Mouse (Mus musculus): ENCODE measurements around the gene Evl. TPM values are rescaled to one million over a fixed set of nuclear protein-coding genes. Genes with fewer than 3 reads are reported as not detected.

Gene Evl
- total and polyA plus RNA-seq, 3 experiments, result 3.2 to 29.3 (median 11.3) TPM

- dilution Hi-C loops (cut with MboI; ENCODE audit: extremely low pct_ligation_motif_present, extremely low pct_unique_long_range_greater_than_20kb, low sequenced_read_pairs), result no loop called here
- DNase-seq (ENCODE audit: extremely low read depth), result no peak
- Histone ChIP-seq H3K79me2 (replicated peaks; ENCODE audit: control insufficient read depth, extremely low read depth, insufficient read depth, poor library complexity, severe bottlenecking) (no peaks in the 10 kb centered on the region), H3K9ac (ENCODE audit: insufficient read depth, low read depth) (no peak overlapping the region), H3K27ac (ENCODE audit: insufficient read depth, low read depth) (no peak overlapping the region), H3K36me3 (replicated peaks in 1 of 2; ENCODE audit: control insufficient read depth in 1 of 2, insufficient read depth in 1 of 2, low read length in 1 of 2) (no peaks in the 10 kb centered on the region), H3K4me2 (ENCODE audit: insufficient read depth, low read depth, poor library complexity, severe bottlenecking) (no peak overlapping the region), H3K4me1 (ENCODE audit: control insufficient read depth in 1 of 2, insufficient read depth in 2 of 2) (no peaks in the 10 kb centered on the region), H3K9me3 (replicated peaks; ENCODE audit: low read length) (peaks cover 6% of the 10 kb centered on the region), H3K4me3 (replicated peaks in 1 of 3; ENCODE audit: low read depth in 2 of 3, low read length in 2 of 3, poor library complexity in 1 of 3) (no peak overlapping the region), H3K27me3 (replicated peaks) (peaks cover 64% of the 10 kb centered on the region)
- no peak for TF ChIP-seq TCF12 (IDR thresholded peaks at IDR 0.05; ENCODE audit: low read depth, low read length)
- TF ChIP-seq BHLHE40 (IDR thresholded peaks at IDR 0.05; ENCODE audit: low read depth, low read length), result no peak
- no peak for TF ChIP-seq RAD21 (IDR thresholded peaks at IDR 0.05; ENCODE audit: low read depth, low read length)
- TF ChIP-seq MAFK (IDR thresholded peaks at IDR 0.05; ENCODE audit: insufficient replicate concordance, low read length), result no peak
- no peak for TF ChIP-seq ZNF384 (IDR thresholded peaks at IDR 0.05; ENCODE audit: low read depth, low read length)
- TF ChIP-seq ETS1 (conservative IDR thresholded peaks at IDR 0.05; ENCODE audit: low read depth, low read length), result no peak
- no peak for TF ChIP-seq JUND (conservative IDR thresholded peaks at IDR 0.05; ENCODE audit: low read depth, low read length)
- TF ChIP-seq HCFC1 (IDR thresholded peaks at IDR 0.05; ENCODE audit: low read depth, low read length), result no peak
- no peak for TF ChIP-seq PAX5 (IDR thresholded peaks at IDR 0.05; ENCODE audit: low read length)
- TF ChIP-seq TBP (conservative IDR thresholded peaks at IDR 0.05; ENCODE audit: low read depth, low read length), result no peak
- TF ChIP-seq NELFE (IDR thresholded peaks at IDR 0.05; ENCODE audit: low read depth, low read length), result no peak
- in situ Hi-C loops (cut with MboI; ENCODE audit: low pct_ligation_motif_present, low pct_unique_long_range_greater_than_20kb, low sequenced_read_pairs), result no loop called here
Observed at GRCm38 (mm10) chr12:108558194-108558593, 3.7 kb downstream of the Evl start.

- Histone ChIP-seq H3K4me1 (ENCODE audit: control insufficient read depth in 1 of 2, insufficient read depth in 2 of 2) (no peaks in the 10 kb centered on the region), H3K9ac (ENCODE audit: insufficient read depth, low read depth) (no peak overlapping the region), H3K4me2 (ENCODE audit: insufficient read depth, low read depth, poor library complexity, severe bottlenecking) (no peak overlapping the region), H3K4me3 (replicated peaks in 1 of 3; ENCODE audit: low read depth in 2 of 3, low read length in 2 of 3, poor library complexity in 1 of 3) (no peak overlapping the region), H3K36me3 (replicated peaks in 1 of 2; ENCODE audit: control insufficient read depth in 1 of 2, insufficient read depth in 1 of 2, low read length in 1 of 2) (no peaks in the 10 kb centered on the region), H3K27me3 (replicated peaks) (peaks cover 80% of the 10 kb centered on the region), H3K27ac (ENCODE audit: insufficient read depth, low read depth) (no peak overlapping the region), H3K79me2 (replicated peaks; ENCODE audit: control insufficient read depth, extremely low read depth, insufficient read depth, poor library complexity, severe bottlenecking) (no peaks in the 10 kb centered on the region), H3K9me3 (replicated peaks; ENCODE audit: low read length) (no peaks in the 10 kb centered on the region)
- dilution Hi-C loops (cut with MboI; ENCODE audit: extremely low pct_ligation_motif_present, extremely low pct_unique_long_range_greater_than_20kb, low sequenced_read_pairs), result no loop called here
- DNase-seq (ENCODE audit: extremely low read depth), result peak; percentile 3
- TF ChIP-seq HCFC1 (IDR thresholded peaks at IDR 0.05; ENCODE audit: low read depth, low read length) (no peak), RAD21 (IDR thresholded peaks at IDR 0.05; ENCODE audit: low read depth, low read length) (peak; percentile 6), CTCF (conservative IDR thresholded peaks at IDR 0.05 in 1 of 2, IDR thresholded peaks at IDR 0.05 in 1 of 2; ENCODE audit: low read depth in 2 of 2, low read length in 2 of 2) (peak; percentile 43 to 55)
- in situ Hi-C loops (cut with MboI; ENCODE audit: low pct_ligation_motif_present, low pct_unique_long_range_greater_than_20kb, low sequenced_read_pairs), result no loop called here
Observed at GRCm38 (mm10) chr12:108563238-108563637, 8.7 kb downstream of the Evl start.

- no peaks in the 10 kb centered on the region for H3K4me1 ChIP-seq (ENCODE audit: control insufficient read depth in 1 of 2, insufficient read depth in 2 of 2)
- H3K27me3 ChIP-seq (replicated peaks), result peaks cover 68% of the 10 kb centered on the region
- H3K4me2 ChIP-seq (ENCODE audit: insufficient read depth, low read depth, poor library complexity, severe bottlenecking), result no peak overlapping the region
- no peaks in the 10 kb centered on the region for H3K79me2 ChIP-seq (replicated peaks; ENCODE audit: control insufficient read depth, extremely low read depth, insufficient read depth, poor library complexity, severe bottlenecking)
- no peak overlapping the region for H3K9ac ChIP-seq (ENCODE audit: insufficient read depth, low read depth)
- no peaks in the 10 kb centered on the region for H3K36me3 ChIP-seq (replicated peaks in 1 of 2; ENCODE audit: control insufficient read depth in 1 of 2, insufficient read depth in 1 of 2, low read length in 1 of 2)
- no peak for DNase-seq (ENCODE audit: extremely low read depth)
- no peak overlapping the region for H3K4me3 ChIP-seq (replicated peaks in 1 of 3; ENCODE audit: low read depth in 2 of 3, low read length in 2 of 3, poor library complexity in 1 of 3)
- no peaks in the 10 kb centered on the region for H3K9me3 ChIP-seq (replicated peaks; ENCODE audit: low read length)
- H3K27ac ChIP-seq (ENCODE audit: insufficient read depth, low read depth), result no peak overlapping the region
- TF ChIP-seq TBP (conservative IDR thresholded peaks at IDR 0.05; ENCODE audit: low read depth, low read length) (no peak), ETS1 (conservative IDR thresholded peaks at IDR 0.05; ENCODE audit: low read depth, low read length) (no peak), TCF12 (IDR thresholded peaks at IDR 0.05; ENCODE audit: low read depth, low read length) (no peak), RCOR1 (conservative IDR thresholded peaks at IDR 0.05; ENCODE audit: low read depth, low read length) (no peak), E2F4 (IDR thresholded peaks at IDR 0.05; ENCODE audit: insufficient replicate concordance, low read depth, low read length) (no peak), USF2 (conservative IDR thresholded peaks at IDR 0.05; ENCODE audit: low read depth, low read length) (no peak), MEF2A (IDR thresholded peaks at IDR 0.05; ENCODE audit: borderline replicate concordance, low read depth, low read length) (no peak), MAFK (IDR thresholded peaks at IDR 0.05; ENCODE audit: insufficient replicate concordance, low read length) (no peak), ELF1 (IDR thresholded peaks at IDR 0.05; ENCODE audit: low read depth, low read length) (no peak), MAZ (IDR thresholded peaks at IDR 0.05; ENCODE audit: low read depth, low read length) (no peak), HCFC1 (IDR thresholded peaks at IDR 0.05; ENCODE audit: low read depth, low read length) (no peak), POLR2AphosphoS2 (IDR thresholded peaks at IDR 0.05; ENCODE audit: low read depth, low read length) (no peak), NELFE (IDR thresholded peaks at IDR 0.05; ENCODE audit: low read depth, low read length) (no peak)
- dilution Hi-C loops (cut with MboI; ENCODE audit: extremely low pct_ligation_motif_present, extremely low pct_unique_long_range_greater_than_20kb, low sequenced_read_pairs), result no loop called here
- in situ Hi-C loops (cut with MboI; ENCODE audit: low pct_ligation_motif_present, low pct_unique_long_range_greater_than_20kb, low sequenced_read_pairs), result no loop called here
Observed at GRCm38 (mm10) chr12:108564910-108565506, 10.5 kb downstream of the Evl start.
